Mouse (Mus musculus): ENCODE measurements around the gene Hmga2.

GRCm38 (mm10) chr10:120389707-120390106 lies 86.6 kb downstream of the Hmga2 start:
- no peak for TF ChIP-seq GATA1 (IDR thresholded peaks at IDR 0.05; ENCODE audit: borderline replicate concordance, low read length)
- TF ChIP-seq FLI1 (IDR thresholded peaks at IDR 0.05; ENCODE audit: low read length) = no peak
